Comparison of ENCODE assay signal across 9 mouse cellular contexts in the genomic region with DNA sequence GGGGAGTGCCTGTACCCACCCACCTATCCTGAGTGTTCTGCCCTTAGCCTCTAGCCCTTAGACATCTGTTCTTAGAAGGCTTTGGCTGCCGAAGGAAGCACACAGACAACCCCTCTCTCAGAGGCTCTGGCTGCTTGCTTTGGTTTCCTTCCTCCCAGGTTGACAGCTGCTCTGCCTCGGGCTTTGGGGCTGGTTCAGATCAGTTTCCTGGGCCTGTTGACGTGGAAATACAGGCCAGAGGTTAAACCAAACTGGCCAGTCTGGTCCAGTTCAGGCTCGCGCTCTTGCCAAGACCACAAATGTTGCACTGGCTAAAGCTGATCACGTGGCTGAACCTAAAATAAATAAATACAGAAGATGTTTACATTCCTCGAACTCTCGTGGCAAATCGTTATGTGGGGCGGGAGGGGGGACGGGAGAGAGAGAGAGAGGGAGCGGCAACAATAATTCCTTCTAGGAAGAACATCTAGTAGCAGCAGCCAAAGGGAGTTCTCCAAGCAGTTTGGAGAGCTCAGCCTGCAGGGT. TPM values are rescaled to one million over a fixed set of nuclear protein-coding genes. Genes with fewer than 3 reads are reported as not detected.
DNase-seq lines count a peak whose midpoint lies in the region; ATAC-seq and TF ChIP-seq lines count a peak whose summit lies in the region.
"Had no signal": no experiment of that assay in that cellular context is flagged by ENCODE, and none has a peak within 500 bp of the region (broad histone marks: within the 10 kb centered on the region; RNA-seq: fewer than 3 reads in every experiment).

No protein-coding gene starts in this region.

- no peak for TF ChIP-seq POLR2A in liver, adult 2 months (IDR thresholded peaks at IDR 0.05; ENCODE audit: extremely low read depth, insufficient read depth, low read length)

- no peaks in the 10 kb centered on the region for H3K4me1 ChIP-seq in limb, embryonic 12.5 days (replicated peaks)
- no peaks in the 10 kb centered on the region for H3K4me1 ChIP-seq in limb, embryonic 10.5 days
- H3K4me1 ChIP-seq in heart, embryonic 15.5 days (replicated peaks) = peaks cover 3% of the 10 kb centered on the region; the same call in 1 of the 2 replicates
- H3K4me1 ChIP-seq in liver, adult 2 months (ENCODE audit: control insufficient read depth, insufficient read depth, low read length) = peaks cover 11% of the 10 kb centered on the region
- 0 out of 2 replicates have a peak, but pooled peaks cover 3% of the 10 kb centered on the region for H3K4me1 ChIP-seq in stomach, embryonic 16.5 days (ENCODE audit: control insufficient read depth, insufficient read depth, low read length)
- H3K4me1 ChIP-seq in midbrain, embryonic 14.5 days (ENCODE audit: control insufficient read depth, insufficient read depth, low read length) = no peaks in the 10 kb centered on the region
- H3K4me1 ChIP-seq: limb, embryonic 13.5 days had no signal

- H3K9me3 ChIP-seq in limb, embryonic 12.5 days = peaks cover 7% of the 10 kb centered on the region
- H3K9me3 ChIP-seq in limb, embryonic 10.5 days (replicated peaks) = no peaks in the 10 kb centered on the region
- H3K9me3 ChIP-seq in heart, embryonic 15.5 days (replicated peaks) = no peaks in the 10 kb centered on the region
- H3K9me3 ChIP-seq in stomach, embryonic 16.5 days (replicated peaks; ENCODE audit: control insufficient read depth, low read length) = peaks cover 6% of the 10 kb centered on the region
- no peaks in the 10 kb centered on the region for H3K9me3 ChIP-seq in midbrain, embryonic 14.5 days (ENCODE audit: control insufficient read depth, low read length)

- H3K9ac ChIP-seq in limb, embryonic 12.5 days (replicated peaks) = no peak overlapping the region
- no peak overlapping the region for H3K9ac ChIP-seq in heart, embryonic 15.5 days
- peak overlapping the region; percentile 40 for H3K9ac ChIP-seq in liver, adult 2 months (ENCODE audit: low read depth, low read length)
- H3K9ac ChIP-seq in stomach, embryonic 16.5 days (ENCODE audit: low read length) = no peak overlapping the region
- no peak overlapping the region for H3K9ac ChIP-seq in midbrain, embryonic 14.5 days (replicated peaks; ENCODE audit: low read length)
- H3K9ac ChIP-seq: limb, embryonic 13.5 days had no signal

- ATAC-seq in limb, embryonic 12.5 days (ENCODE audit: insufficient number of reproducible peaks, insufficient read depth, low FRiP score, low TSS enrichment, low read depth) = no peak
- ATAC-seq in heart, embryonic 15.5 days (replicated peaks; ENCODE audit: insufficient number of reproducible peaks, insufficient read depth, low FRiP score, low read depth) = 0 out of 2 replicates have a peak, but pooled peaks have one; percentile 35
- ATAC-seq in stomach, embryonic 16.5 days (ENCODE audit: insufficient read depth, low FRiP score) = peak; percentile 91
- ATAC-seq in megakaryocyte-erythroid progenitor cell, adult 5-6 weeks (replicated peaks; ENCODE audit: low FRiP score, low TSS enrichment, poor library complexity, severe bottlenecking) = no peak
- ATAC-seq in midbrain, embryonic 14.5 days (ENCODE audit: low FRiP score, low TSS enrichment) = no peak

- H3K4me2 ChIP-seq in limb, embryonic 12.5 days = peak overlapping the region; percentile 23; the same call in 1 of the 2 replicates
- H3K4me2 ChIP-seq in heart, embryonic 15.5 days = 0 out of 2 replicates have a peak overlapping the region, but pooled peaks have one; percentile 21
- peak overlapping the region; percentile 22 for H3K4me2 ChIP-seq in stomach, embryonic 16.5 days (ENCODE audit: low read depth, low read length)
- no peak overlapping the region for H3K4me2 ChIP-seq in midbrain, embryonic 14.5 days (ENCODE audit: low read length)
- H3K4me2 ChIP-seq: limb, embryonic 13.5 days had no signal

- H3K4me3 ChIP-seq in limb, embryonic 12.5 days (replicated peaks) = no peak overlapping the region
- no peak overlapping the region for H3K4me3 ChIP-seq in limb, embryonic 10.5 days
- no peak overlapping the region for H3K4me3 ChIP-seq in heart, embryonic 15.5 days
- no peak overlapping the region for H3K4me3 ChIP-seq in liver, adult 2 months (ENCODE audit: insufficient read depth, low read depth, low read length)
- H3K4me3 ChIP-seq in stomach, embryonic 16.5 days (replicated peaks; ENCODE audit: low read length) = no peak overlapping the region
- no peak overlapping the region for H3K4me3 ChIP-seq in midbrain, embryonic 14.5 days (replicated peaks; ENCODE audit: low read depth, low read length)
- H3K4me3 ChIP-seq: limb, embryonic 13.5 days had no signal

- no peak for TF ChIP-seq CTCF in liver, adult 2 months (IDR thresholded peaks at IDR 0.05; ENCODE audit: low read depth, low read length)

- no peaks in the 10 kb centered on the region for H3K27me3 ChIP-seq in limb, embryonic 12.5 days
- no peaks in the 10 kb centered on the region for H3K27me3 ChIP-seq in limb, embryonic 10.5 days (ENCODE audit: low read depth, poor library complexity, severe bottlenecking)
- no peaks in the 10 kb centered on the region for H3K27me3 ChIP-seq in heart, embryonic 15.5 days
- H3K27me3 ChIP-seq in liver, adult 2 months (ENCODE audit: control insufficient read depth, insufficient read depth, low read length) = no peaks in the 10 kb centered on the region
- H3K27me3 ChIP-seq in stomach, embryonic 16.5 days (ENCODE audit: control insufficient read depth, insufficient read depth, low read length) = no peaks in the 10 kb centered on the region
- H3K27me3 ChIP-seq in midbrain, embryonic 14.5 days (ENCODE audit: control insufficient read depth, insufficient read depth, low read length) = no peaks in the 10 kb centered on the region
- H3K27me3 ChIP-seq: limb, embryonic 13.5 days had no signal

- 41% methylated on average over 12 of the region's 12 CpGs for WGBS in limb, embryonic 12.5 days
- 49% methylated on average over 12 of the region's 12 CpGs for WGBS in limb, embryonic 10.5 days
- 37% methylated on average over 12 of the region's 12 CpGs for WGBS in heart, embryonic 15.5 days
- WGBS in liver, adult 2 months = 7% methylated on average over 12 of the region's 12 CpGs
- WGBS in stomach, embryonic 16.5 days = 5% methylated on average over 12 of the region's 12 CpGs
- WGBS in midbrain, embryonic 14.5 days = 80% methylated on average over 12 of the region's 12 CpGs

- H3K36me3 ChIP-seq in limb, embryonic 12.5 days = no peaks in the 10 kb centered on the region
- no peaks in the 10 kb centered on the region for H3K36me3 ChIP-seq in limb, embryonic 10.5 days
- no peaks in the 10 kb centered on the region for H3K36me3 ChIP-seq in heart, embryonic 15.5 days
- no peaks in the 10 kb centered on the region for H3K36me3 ChIP-seq in liver, adult 2 months (ENCODE audit: control insufficient read depth, insufficient read depth, low read length)
- no peaks in the 10 kb centered on the region for H3K36me3 ChIP-seq in stomach, embryonic 16.5 days (ENCODE audit: control insufficient read depth, insufficient read depth, low read length)
- H3K36me3 ChIP-seq in midbrain, embryonic 14.5 days (ENCODE audit: control insufficient read depth, insufficient read depth, low read length) = no peaks in the 10 kb centered on the region
- H3K36me3 ChIP-seq: limb, embryonic 13.5 days had no signal

- H3K27ac ChIP-seq in limb, embryonic 12.5 days = no peak overlapping the region
- no peak overlapping the region for H3K27ac ChIP-seq in limb, embryonic 10.5 days
- peak overlapping the region; percentile 31; the same call in 1 of the 2 replicates for H3K27ac ChIP-seq in heart, embryonic 15.5 days
- H3K27ac ChIP-seq in liver, adult 2 months (replicated peaks; ENCODE audit: insufficient read depth, low read depth, low read length) = peak overlapping the region; percentile 48; the same call in 1 of the 2 replicates
- H3K27ac ChIP-seq in stomach, embryonic 16.5 days (ENCODE audit: low read length) = peak overlapping the region; percentile 28
- H3K27ac ChIP-seq in midbrain, embryonic 14.5 days (replicated peaks; ENCODE audit: low read depth, low read length) = no peak overlapping the region
- H3K27ac ChIP-seq: limb, embryonic 13.5 days had no signal

- no peaks in the 10 kb centered on the region for H3K79me2 ChIP-seq in liver, adult 2 months (ENCODE audit: control insufficient read depth, insufficient read depth, low read length)

- DNase-seq in limb, embryonic 10.5 days (ENCODE audit: low spot score) = no peak
- DNase-seq in liver, adult 2 months (ENCODE audit: extremely low read depth, low read depth, low spot score) = peak; percentile 97
- no peak for DNase-seq in midbrain, embryonic 14.5 days
- no peak for DNase-seq in thymus, postnatal 4 days

RNA-seq across cellular contexts. Expression of gene Ubr2, which starts 49.5 kb away (rescaled TPM):
- polyA plus RNA-seq in limb, embryonic 12.5 days (2016; fragmentation: Nextera tagmentation; extraction: Ambion mirVana) = 22.2 and 22.9 TPM in 2 replicates
- 18.5 and 18.8 TPM in 2 replicates for polyA plus RNA-seq in limb, embryonic 10.5 days (2016; fragmentation: Nextera tagmentation; extraction: Ambion mirVana)
- polyA plus RNA-seq in heart, embryonic 15.5 days (2015; fragmentation: Nextera tagmentation; extraction: Ambion mirVana) = 14.4 and 16.7 TPM in 2 replicates
- total RNA-seq in liver, adult 2 months (2014; rRNA removed) = 36.0 and 37.4 TPM in 2 replicates
- polyA plus RNA-seq in liver, adult 2 months (2012; rRNA removed) = 20.8 and 29.9 TPM in 2 replicates
- polyA plus RNA-seq in stomach, embryonic 16.5 days (2015; fragmentation: Nextera tagmentation; extraction: Ambion mirVana) = 12.4 and 14.4 TPM in 2 replicates
- total RNA-seq in megakaryocyte-erythroid progenitor cell, adult 5-6 weeks (2014; fragmentation: Nextera tagmentation) = 40.0 and 61.7 TPM in 2 replicates
- total RNA-seq in megakaryocyte-erythroid progenitor cell, adult 5-6 weeks (2017) = 33.7 and 35.2 TPM in 2 replicates
- polyA plus RNA-seq in midbrain, embryonic 14.5 days (2014; fragmentation: Nextera tagmentation; extraction: Ambion mirVana) = 19.7 and 24.1 TPM in 2 replicates

Comparison
In these comparisons a context has a peak if more than half of its experiments do, and no peak if none do; other contexts are left out.
1. ATAC-seq: peak in heart, embryonic 15.5 days (single experiment) and stomach, embryonic 16.5 days (single experiment); none in limb, embryonic 12.5 days (single experiment), megakaryocyte-erythroid progenitor cell, adult 5-6 weeks (single experiment) and midbrain, embryonic 14.5 days (single experiment).
2. H3K27ac ChIP-seq: peak in heart, embryonic 15.5 days (single experiment), liver, adult 2 months (single experiment) and stomach, embryonic 16.5 days (single experiment); none in limb, embryonic 12.5 days (single experiment), limb, embryonic 10.5 days (single experiment) and midbrain, embryonic 14.5 days (single experiment).